Mouse (Mus musculus) liver, embryonic 14.5 days (tissue): Measurements from ENCODE around the gene Fgfr2.

ENCODE experiments used
- CTCF ChIP-seq: IDR thresholded peaks from 2 replicates; pipeline ENCODE4 v1.5.1; 2016; ENCODE audit warnings: antibody characterized with exemption, low read depth, control low read depth
- EP300 ChIP-seq: IDR thresholded peaks from 2 replicates; pipeline ENCODE4 v1.6.1; 2016; ENCODE audit warnings: antibody characterized with exemption, low read depth

GRCm38 (mm10) chr7:132808051-132808796 lies 314.9 kb downstream of the Fgfr2 start:
- TF ChIP-seq CTCF (no peak), EP300 (no peak)
